Comparison of ENCODE assay signal across 14 mouse cellular contexts in genomic region chr16:36068356-36068755, GRCm38 (mm10). TPM values are rescaled to one million over a fixed set of nuclear protein-coding genes. Genes with fewer than 3 reads are reported as not detected.
DNase-seq lines count a peak whose midpoint lies in the region; ATAC-seq and TF ChIP-seq lines count a peak whose summit lies in the region.
"Had no signal": no experiment of that assay in that cellular context is flagged by ENCODE, and none has a peak within 500 bp of the region (broad histone marks: within the 10 kb centered on the region; RNA-seq: fewer than 3 reads in every experiment).

No protein-coding gene starts in this region.

- H3K27me3 ChIP-seq in embryonic facial prominence, embryonic 13.5 days = no peaks in the 10 kb centered on the region
- H3K27me3 ChIP-seq in embryonic facial prominence, embryonic 10.5 days (replicated peaks; ENCODE audit: low read depth, poor library complexity, severe bottlenecking) = no peaks in the 10 kb centered on the region
- H3K27me3 ChIP-seq in heart, postnatal 0 days (ENCODE audit: control insufficient read depth, insufficient read depth, low read length) = no peaks in the 10 kb centered on the region
- H3K27me3 ChIP-seq: midbrain, embryonic 12.5 days had no signal

- H3K4me2 ChIP-seq in embryonic facial prominence, embryonic 13.5 days = peak overlapping the region; percentile 7; the same call in 1 of the 2 replicates
- H3K4me2 ChIP-seq in heart, postnatal 0 days (ENCODE audit: low read depth, low read length) = peak overlapping the region; percentile 87
- H3K4me2 ChIP-seq: midbrain, embryonic 12.5 days had no signal

- TF ChIP-seq CTCF in heart, postnatal 0 days (IDR thresholded peaks at IDR 0.05; ENCODE audit: low read depth) = no peak

- ATAC-seq in embryonic facial prominence, embryonic 13.5 days (ENCODE audit: insufficient number of reproducible peaks, insufficient read depth, low FRiP score, low TSS enrichment, low read depth) = no peak
- ATAC-seq in heart, postnatal 0 days (ENCODE audit: insufficient read depth, low read depth) = no peak
- ATAC-seq: lung, postnatal 0 days had no signal

- WGBS in embryonic facial prominence, embryonic 13.5 days = 68% methylated on average over 3 of the region's 3 CpGs
- 74% methylated on average over 3 of the region's 3 CpGs for WGBS in embryonic facial prominence, embryonic 10.5 days
- 37% methylated on average over 3 of the region's 3 CpGs for WGBS in heart, postnatal 0 days

- peaks cover 23% of the 10 kb centered on the region for H3K4me1 ChIP-seq in embryonic facial prominence, embryonic 13.5 days
- H3K4me1 ChIP-seq in embryonic facial prominence, embryonic 10.5 days = peaks cover 30% of the 10 kb centered on the region
- H3K4me1 ChIP-seq in heart, postnatal 0 days (ENCODE audit: control insufficient read depth, insufficient read depth) = peaks cover 42% of the 10 kb centered on the region

- H3K4me3 ChIP-seq in embryonic facial prominence, embryonic 13.5 days = no peak overlapping the region
- no peak overlapping the region for H3K4me3 ChIP-seq in embryonic facial prominence, embryonic 10.5 days
- no peak overlapping the region for H3K4me3 ChIP-seq in heart, postnatal 0 days (ENCODE audit: low read depth, low read length)
- H3K4me3 ChIP-seq: hindbrain, embryonic 10.5 days; midbrain, embryonic 12.5 days had no signal

- DNase-seq in embryonic facial prominence, embryonic 10.5 days (ENCODE audit: low spot score) = no peak
- DNase-seq in heart, postnatal 0 days (ENCODE audit: low spot score) = no peak
- no peak for DNase-seq in heart, postnatal 14 days
- peak; percentile 61 for DNase-seq in retina, postnatal 1 day
- no peak for DNase-seq in retina, embryonic 14.5 days (ENCODE audit: low spot score)
- no peak for DNase-seq in urinary bladder, postnatal 36 days (ENCODE audit: low spot score in 2 of 2)
- no peak for DNase-seq in lung, postnatal 10 days
- DNase-seq: cerebellum, adult 8-10 months had no signal

- no peak overlapping the region for H3K27ac ChIP-seq in embryonic facial prominence, embryonic 13.5 days
- H3K27ac ChIP-seq in embryonic facial prominence, embryonic 10.5 days (replicated peaks) = no peak overlapping the region
- H3K27ac ChIP-seq in heart, postnatal 0 days (ENCODE audit: low read depth) = peak overlapping the region; percentile 10
- H3K27ac ChIP-seq: forebrain, embryonic 10.5 days; hindbrain, embryonic 10.5 days; kidney, postnatal 0 days; midbrain, embryonic 12.5 days had no signal

- H3K36me3 ChIP-seq in embryonic facial prominence, embryonic 13.5 days = peaks cover 8% of the 10 kb centered on the region; the same call in 1 of the 2 replicates
- peaks cover 31% of the 10 kb centered on the region for H3K36me3 ChIP-seq in embryonic facial prominence, embryonic 10.5 days (replicated peaks)
- no peaks in the 10 kb centered on the region; the same call in 1 of the 2 replicates for H3K36me3 ChIP-seq in heart, postnatal 0 days (replicated peaks; ENCODE audit: control insufficient read depth, insufficient read depth, low read length)
- H3K36me3 ChIP-seq: midbrain, embryonic 12.5 days had no signal

- H3K9ac ChIP-seq in embryonic facial prominence, embryonic 13.5 days = no peak overlapping the region
- H3K9ac ChIP-seq in heart, postnatal 0 days (replicated peaks; ENCODE audit: low read depth, low read length) = no peak overlapping the region; the same call in 1 of the 2 replicates
- H3K9ac ChIP-seq: midbrain, embryonic 12.5 days had no signal

- H3K9me3 ChIP-seq in embryonic facial prominence, embryonic 13.5 days = no peaks in the 10 kb centered on the region
- H3K9me3 ChIP-seq in embryonic facial prominence, embryonic 10.5 days = no peaks in the 10 kb centered on the region
- H3K9me3 ChIP-seq in heart, postnatal 0 days (replicated peaks; ENCODE audit: control insufficient read depth, low read length) = no peaks in the 10 kb centered on the region
- H3K9me3 ChIP-seq: forebrain, embryonic 10.5 days; hindbrain, embryonic 10.5 days; midbrain, embryonic 12.5 days had no signal

- TF ChIP-seq EP300 in heart, postnatal 0 days (IDR thresholded peaks at IDR 0.05; ENCODE audit: low read depth) = no peak

- intact Hi-C loops in heart, postnatal 14 days (cut with DNase I) = loop anchor here (5.0 kb wide), 1 partner anchor 86 kb away; no protein-coding TSS in a partner anchor

RNA-seq across cellular contexts. Expression of gene Fam162a, which starts 3.0 kb away (rescaled TPM):
- 445 and 482 TPM in 2 replicates for polyA plus RNA-seq in embryonic facial prominence, embryonic 13.5 days (2015; fragmentation: Nextera tagmentation; extraction: Ambion mirVana)
- 351 and 357 TPM in 2 replicates for polyA plus RNA-seq in embryonic facial prominence, embryonic 10.5 days (2016; fragmentation: Nextera tagmentation; extraction: Ambion mirVana)
- 126 and 370 TPM in 2 replicates for total RNA-seq in heart, postnatal 0 days (2014; rRNA removed; ENCODE audit: low replicate concordance)
- polyA plus RNA-seq in heart, postnatal 0 days (2015; fragmentation: Nextera tagmentation; extraction: Ambion mirVana) = 755 and 772 TPM in 2 replicates
- 100 to 1,000 TPM; 205 to 206 TPM for total RNA-seq in heart, postnatal 14 days (2021)

RNA-seq across cellular contexts. Expression of gene Ccdc58, which starts 3.1 kb away (rescaled TPM):
- polyA plus RNA-seq in embryonic facial prominence, embryonic 13.5 days (2015; fragmentation: Nextera tagmentation; extraction: Ambion mirVana) = 96.1 and 114 TPM in 2 replicates
- polyA plus RNA-seq in embryonic facial prominence, embryonic 10.5 days (2016; fragmentation: Nextera tagmentation; extraction: Ambion mirVana) = 92.9 and 106 TPM in 2 replicates
- 20.9 and 28.4 TPM in 2 replicates for total RNA-seq in heart, postnatal 0 days (2014; rRNA removed; ENCODE audit: low replicate concordance)
- polyA plus RNA-seq in heart, postnatal 0 days (2015; fragmentation: Nextera tagmentation; extraction: Ambion mirVana) = 79.2 and 82.6 TPM in 2 replicates
- 10 to 100 TPM; 32.4 to 34.2 TPM for total RNA-seq in heart, postnatal 14 days (2021)

RNA-seq across cellular contexts. Expression of gene Wdr5b, which starts 27.4 kb away (rescaled TPM):
- 14.0 and 14.9 TPM in 2 replicates for polyA plus RNA-seq in embryonic facial prominence, embryonic 13.5 days (2015; fragmentation: Nextera tagmentation; extraction: Ambion mirVana)
- 7.8 and 8.7 TPM in 2 replicates for polyA plus RNA-seq in embryonic facial prominence, embryonic 10.5 days (2016; fragmentation: Nextera tagmentation; extraction: Ambion mirVana)
- total RNA-seq in heart, postnatal 0 days (2014; rRNA removed; ENCODE audit: low replicate concordance) = 5.4 and 7.8 TPM in 2 replicates
- 5.8 and 6.8 TPM in 2 replicates for polyA plus RNA-seq in heart, postnatal 0 days (2015; fragmentation: Nextera tagmentation; extraction: Ambion mirVana)
- 1 to 10 TPM; 2.8 to 3.3 TPM for total RNA-seq in heart, postnatal 14 days (2021)
